Mouse (Mus musculus) erythroid progenitor cell, adult 5-6 weeks (primary cell): Measurements from ENCODE around the gene Zbtb8a. TPM values are rescaled to one million over a fixed set of nuclear protein-coding genes. Genes with fewer than 3 reads are reported as not detected.
A peak's percentile ranks its signal among the peaks of the same experiment; 100 is the strongest.
"Not testable (repeated sequence)": the region's sequence is repeated elsewhere in the genome, so short reads cannot be mapped to it uniquely, and the experiment has no call there.

Source experiments
- ATAC-seq: replicated peaks from 2 replicates; pipeline ENCODE4 v1.8.0; 2016; ENCODE audit warnings: moderate number of reproducible peaks, mild to moderate bottlenecking, moderate TSS enrichment, inconsistent platforms; ENCODE audit not compliant: poor library complexity, low FRiP score, severe bottlenecking
- total RNA-seq, 2 experiments: library from RNA; stranded (forward) in 1 of 2; stranded (reverse) in 1 of 2; fragments of 150-400 nt in 1 of 2; fragments of 186-747, 209-891 nt in 1 of 2; gene quantifications; 2 replicates each; pipeline versions ENCODE4 v1.2.3 to v1.2.4; 2015 to 2017; ENCODE audit warnings: low replicate concordance in 2 of 2

Zbtb8a gene
- total RNA-seq, 2 experiments from 2014 or later = 0.98 to 1.7 TPM

DNA sequence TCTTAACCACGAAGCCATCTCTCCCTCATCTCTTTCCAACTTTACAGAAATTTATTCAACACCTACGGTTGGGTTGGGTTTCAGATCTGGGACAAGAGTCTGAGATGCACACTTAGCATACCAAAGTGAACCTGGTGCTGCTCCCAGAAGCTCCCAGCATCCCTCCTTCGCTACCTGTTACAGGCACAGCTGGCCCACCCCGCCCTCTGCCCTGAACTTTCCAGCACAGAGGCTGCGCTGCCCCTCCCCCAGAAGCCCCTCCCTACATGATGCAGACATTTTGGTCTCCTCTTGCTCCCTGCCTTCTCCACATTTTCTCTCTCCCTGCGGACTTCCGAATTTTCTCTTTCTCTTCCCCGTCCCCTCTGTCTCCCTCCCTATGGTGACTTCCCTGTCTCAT, 3.2 kb upstream of the Zbtb8a start:
- no peak for ATAC-seq

DNA sequence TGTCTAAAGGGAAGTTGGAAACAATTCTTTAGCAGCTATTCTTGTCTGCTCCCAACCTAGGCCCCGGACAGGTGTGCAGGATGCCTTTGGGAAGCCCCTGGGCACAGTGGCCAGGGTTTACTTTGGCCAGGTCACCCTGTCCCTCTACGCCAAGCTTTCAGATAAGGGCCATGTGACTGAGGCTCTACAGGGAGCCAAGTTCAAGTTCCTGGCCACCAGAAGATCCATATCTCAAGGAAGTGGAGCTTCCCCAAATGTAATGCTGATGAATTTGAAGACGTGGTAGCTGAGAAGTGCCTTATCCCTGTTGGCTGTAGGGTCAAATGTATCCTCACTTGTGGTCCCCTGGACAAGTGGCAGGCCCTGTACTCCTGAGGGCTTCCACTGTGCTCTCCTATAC, 1.9 kb upstream of the Zbtb8a start:
- ATAC-seq = no peak

DNA sequence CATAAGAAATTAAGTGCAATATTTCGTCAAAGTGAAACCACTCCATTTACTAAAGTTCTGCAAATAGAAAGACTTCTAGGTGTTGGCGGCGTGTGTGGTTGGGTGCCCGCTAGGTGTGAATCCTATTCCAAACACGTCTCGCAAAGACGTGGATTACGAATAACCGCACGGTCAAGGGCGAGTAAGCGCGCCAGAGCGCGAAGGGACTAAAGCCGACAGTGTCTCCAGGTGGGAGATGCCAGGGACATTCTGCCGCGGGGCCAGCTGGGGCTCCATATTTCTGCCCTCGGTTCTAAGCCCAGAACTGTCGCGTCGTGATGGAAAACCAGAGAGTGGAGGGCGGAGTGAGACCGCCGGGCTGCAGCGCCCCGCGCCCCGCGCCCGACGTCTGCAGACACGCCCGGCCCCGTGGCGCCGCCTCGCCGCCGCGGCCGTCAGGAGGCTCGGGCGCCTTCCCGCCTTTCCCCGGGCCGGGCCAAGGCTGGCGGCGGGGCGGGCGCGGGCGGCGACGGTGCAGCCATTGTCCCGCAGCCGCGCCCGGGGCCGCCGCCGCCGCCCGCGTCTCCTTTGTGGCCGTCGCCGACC, 863 bp downstream of the Zbtb8a start:
- ATAC-seq = peak; percentile 79

DNA sequence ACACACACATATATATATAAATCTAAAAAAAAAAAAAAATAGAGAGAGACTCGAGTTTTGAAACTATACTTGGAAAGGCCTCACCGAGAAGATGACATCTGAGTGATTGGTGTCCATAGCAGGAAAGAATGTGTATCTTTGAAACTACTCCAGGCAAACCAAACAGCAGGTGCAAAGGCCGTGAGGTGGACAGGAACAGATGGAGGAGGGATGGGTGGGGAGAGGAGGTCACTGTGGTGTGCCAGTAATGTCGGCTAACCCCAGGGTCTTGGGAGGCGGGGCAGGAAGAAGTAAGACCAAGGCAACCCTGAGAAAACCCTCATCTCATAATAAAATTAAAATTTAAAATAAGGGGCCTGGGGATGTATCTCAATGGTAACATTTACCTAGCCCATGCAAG, 2.1 kb downstream of the Zbtb8a start:
- no peak for ATAC-seq

DNA sequence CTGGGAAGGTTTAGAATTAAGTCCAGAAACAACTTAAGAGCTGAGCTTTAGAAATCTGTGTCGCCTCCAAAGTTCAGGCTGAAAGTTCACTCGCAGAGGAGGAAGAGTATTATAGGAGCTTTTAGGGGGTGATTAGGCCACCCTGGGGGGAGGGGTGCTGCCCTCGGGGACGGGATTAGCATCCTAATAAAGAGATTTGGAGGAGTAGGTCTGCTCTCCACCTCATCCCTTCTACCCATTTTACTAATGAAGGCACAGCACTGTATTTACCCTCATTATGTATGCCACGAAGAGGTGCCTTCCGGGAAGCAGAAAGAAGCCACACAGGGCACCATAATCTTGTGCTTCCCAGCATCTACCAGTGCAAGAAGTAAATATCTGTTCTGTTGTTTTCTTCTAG, 2.9 kb downstream of the Zbtb8a start:
- no peak for ATAC-seq

- ATAC-seq = no peak
These were observed 3.6 kb downstream of the Zbtb8a start for GRCm38 (mm10) chr4:129374219-129374755.

GRCm38 (mm10) chr4:129373202-129373976, 4.5 kb downstream of the Zbtb8a start:
- 0 out of 2 replicates have a peak, but pooled peaks have one; percentile 28 for ATAC-seq

DNA sequence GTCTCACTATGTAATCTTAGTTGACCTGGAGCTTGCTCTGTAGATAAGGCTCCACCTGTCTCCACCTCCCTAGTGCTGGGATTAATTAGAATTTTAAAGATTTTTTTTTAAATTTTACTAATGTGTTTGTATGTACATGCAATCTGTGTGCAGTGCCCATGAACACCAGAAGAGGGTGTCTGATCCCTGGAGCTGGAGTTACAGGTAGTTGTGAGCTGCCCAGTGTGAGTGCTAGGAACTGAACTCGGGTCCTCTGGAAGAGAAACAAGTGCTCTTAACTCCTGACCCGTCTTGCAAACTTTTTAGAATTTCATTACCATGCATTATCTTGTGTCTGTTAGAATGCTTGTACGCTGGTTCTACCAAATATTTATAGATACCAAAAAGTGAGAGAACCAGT, 6.5 kb downstream of the Zbtb8a start:
- no peak for ATAC-seq

- peak; percentile 64 for ATAC-seq
These were observed 12.7 kb downstream of the Zbtb8a start for GRCm38 (mm10) chr4:129365224-129365623.

GRCm38 (mm10) chr4:129364379-129364778, 13.5 kb downstream of the Zbtb8a start:
- no peak for ATAC-seq

GRCm38 (mm10) chr4:129363463-129363862, 14.5 kb downstream of the Zbtb8a start:
- no peak for ATAC-seq

DNA sequence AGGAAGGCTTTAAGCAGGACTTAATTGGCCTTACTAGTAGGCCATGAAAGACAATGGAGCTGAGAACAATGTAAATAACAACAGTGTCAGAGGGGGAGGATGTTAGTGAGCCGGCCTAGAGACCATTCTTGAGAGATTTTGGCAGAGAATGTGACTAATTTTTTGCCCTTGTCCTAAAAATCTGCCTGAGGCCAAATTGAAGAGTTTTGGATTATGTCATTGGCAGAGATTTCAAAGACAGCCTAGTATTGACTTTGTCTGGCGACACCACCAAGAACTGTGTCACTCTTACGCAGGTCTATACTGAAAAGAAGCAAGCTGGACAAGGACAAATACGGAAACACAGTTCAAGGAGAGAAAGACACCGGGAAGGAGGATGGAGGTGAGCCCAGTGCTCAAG, 15.1 kb downstream of the Zbtb8a start:
- ATAC-seq = no peak

- not testable (repeated sequence) for ATAC-seq
These were observed 15.7 kb downstream of the Zbtb8a start for GRCm38 (mm10) chr4:129362238-129362637.

- ATAC-seq = no peak
These were observed 20.2 kb downstream of the Zbtb8a start for GRCm38 (mm10) chr4:129357613-129358163.

GRCm38 (mm10) chr4:129354236-129354635, 23.7 kb downstream of the Zbtb8a start:
- no peak for ATAC-seq

- no peak for ATAC-seq
These were observed 24.7 kb downstream of the Zbtb8a start for GRCm38 (mm10) chr4:129353176-129353575.

GRCm38 (mm10) chr4:129351111-129351510, 26.8 kb downstream of the Zbtb8a start:
- ATAC-seq = no peak

DNA sequence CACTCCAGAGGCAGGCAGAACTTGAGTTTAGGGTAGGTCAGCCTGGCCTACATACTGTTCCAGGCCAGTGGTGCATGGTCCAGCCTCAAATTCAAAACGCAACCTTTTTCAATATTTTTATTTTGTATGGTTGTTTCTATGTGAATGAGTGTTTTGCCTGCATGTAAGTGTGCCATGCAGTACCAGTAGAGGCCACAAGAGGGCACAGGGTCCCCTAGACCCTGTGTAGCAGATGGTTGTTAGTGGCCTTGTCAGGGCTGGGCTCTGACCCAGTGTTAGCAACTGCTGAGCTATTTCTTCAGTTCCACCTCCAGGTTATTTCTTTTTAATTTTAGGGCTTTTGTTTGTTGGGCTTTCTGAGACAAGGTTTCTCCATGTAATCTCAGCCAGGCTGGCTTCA, 27.3 kb downstream of the Zbtb8a start:
- ATAC-seq = peak; percentile 87

DNA sequence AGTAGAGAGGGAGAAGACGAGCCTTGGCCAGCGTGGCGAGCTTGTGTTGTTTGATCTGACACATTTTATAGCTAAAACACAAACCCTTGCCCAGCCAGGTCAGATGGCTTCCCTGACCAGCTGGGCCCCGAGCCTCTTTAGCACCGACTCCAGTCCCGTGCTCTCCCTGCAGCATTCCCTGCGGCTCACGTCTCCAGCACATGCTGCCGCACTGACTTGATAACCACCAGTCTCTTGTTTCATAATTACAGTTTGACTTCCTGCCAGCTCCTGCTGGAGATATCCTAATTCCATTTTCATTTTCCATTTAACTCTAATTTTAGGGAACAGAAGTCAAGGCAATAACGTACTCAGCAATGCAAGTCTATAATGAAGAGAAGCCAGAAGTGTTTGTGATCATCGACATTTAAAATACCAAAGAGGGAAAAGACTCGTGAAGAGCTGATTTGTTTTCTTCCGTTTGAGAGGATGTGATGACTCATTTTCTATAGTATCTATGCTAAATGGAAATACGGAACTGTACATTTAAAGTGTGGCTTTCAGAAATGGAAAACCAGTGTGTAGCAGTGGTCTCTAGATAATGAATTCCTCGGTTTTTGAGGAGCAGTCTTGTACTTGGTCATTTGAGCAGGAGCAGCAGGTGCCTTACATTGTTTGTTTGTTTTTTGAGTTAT, 31.3 kb downstream of the Zbtb8a start:
- ATAC-seq = no peak

DNA sequence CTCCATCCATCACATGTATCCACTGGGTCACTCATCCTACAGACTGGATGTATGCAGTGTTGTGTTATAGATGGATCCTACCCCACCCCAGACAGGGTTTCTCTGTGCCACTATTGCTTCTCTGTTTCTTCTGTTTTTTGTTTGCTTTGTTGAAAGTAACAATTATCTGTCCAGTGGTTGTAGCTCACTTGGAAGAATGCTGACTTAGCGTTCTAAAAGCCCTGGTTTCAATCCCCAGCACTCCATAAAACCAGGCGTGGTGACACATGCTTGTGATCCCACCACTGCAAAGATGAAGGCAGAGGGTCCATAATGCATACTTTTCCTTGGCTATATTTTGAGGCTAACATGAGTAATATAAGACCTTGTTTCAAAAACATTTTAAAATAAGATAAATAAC, 35.2 kb downstream of the Zbtb8a start:
- no peak for ATAC-seq
